Mouse (Mus musculus) liver, postnatal 0 days (tissue): ENCODE measurements around the gene BC049715. TPM values are rescaled to one million over a fixed set of nuclear protein-coding genes. Genes with fewer than 3 reads are reported as not detected.
"Not testable (repeated sequence)": the region's sequence is repeated elsewhere in the genome, so short reads cannot be mapped to it uniquely, and the experiment has no call there.

Source experiments
- ATAC-seq: fragments of 200-750 bp; cut with Nextera tagmentation; 2 replicates; pipeline ENCODE4 v1.8.0; 2017; ENCODE audit warnings: mild to moderate bottlenecking, moderate library complexity
- DNase-seq: peaks from one replicate; pipeline ENCODE4 v3.0.0-alpha.2; 2016
- H3K27ac ChIP-seq: fragments of 300-500 bp; sonication (generic); 2 replicates; pipeline ENCODE4 v1.5.1; 2014; ENCODE audit warnings: antibody characterized with exemption, moderate library complexity, mild to moderate bottlenecking, low read depth
- H3K27me3 ChIP-seq: fragments of 300-500 bp; sonication (generic); 2 replicates; pipeline ENCODE4 v1.6.1; 2014; ENCODE audit warnings: low read length, control low read depth, mixed read lengths; ENCODE audit not compliant: insufficient read depth
- H3K36me3 ChIP-seq: fragments of 300-500 bp; sonication (generic); replicated peaks from 2 replicates; pipeline ENCODE4 v1.6.1; 2014; ENCODE audit warnings: mild to moderate bottlenecking, control low read depth, low read length, moderate library complexity, mixed read lengths; ENCODE audit not compliant: insufficient read depth
- H3K4me1 ChIP-seq: fragments of 300-500 bp; sonication (generic); 2 replicates; pipeline ENCODE4 v1.6.1; 2014; ENCODE audit warnings: antibody characterized with exemption, mild to moderate bottlenecking, control low read depth; ENCODE audit not compliant: insufficient read depth
- H3K4me2 ChIP-seq: fragments of 300-500 bp; sonication (generic); 2 replicates; pipeline ENCODE4 v1.6.1; 2014; ENCODE audit warnings: low read depth, mild to moderate bottlenecking, low read length, moderate library complexity, mixed read lengths
- H3K4me3 ChIP-seq: fragments of 300-500 bp; sonication (generic); 2 replicates; pipeline ENCODE4 v1.5.1; 2014; ENCODE audit warnings: low read depth, low read length
- H3K9ac ChIP-seq: fragments of 300-500 bp; sonication (generic); replicated peaks from 2 replicates; pipeline ENCODE4 v1.6.1; 2014; ENCODE audit warnings: mild to moderate bottlenecking, moderate library complexity
- H3K9me3 ChIP-seq: fragments of 300-500 bp; sonication (generic); 2 replicates; pipeline ENCODE4 v1.6.1; 2016; ENCODE audit warnings: mild to moderate bottlenecking, control low read depth, low read length, mixed read lengths
- CTCF ChIP-seq: sonication (generic); IDR thresholded peaks from 2 replicates; pipeline ENCODE4 v1.5.1; 2016; ENCODE audit warnings: antibody characterized with exemption, low read depth
- EP300 ChIP-seq: IDR thresholded peaks from 2 replicates; pipeline ENCODE4 v1.6.1; 2016; ENCODE audit warnings: antibody characterized with exemption, low read depth, mild to moderate bottlenecking
- WGBS: fragments of 180-500 bp; shearing (Covaris S2); extraction: QIAGEN DNeasy Blood & Tissue Kit; methylation state at CpG from one replicate; pipeline ENCODE4 v1.1.7; 2014; ENCODE audit not compliant: insufficient replicate concordance; 5-methylcytosine and 5-hydroxymethylcytosine counted together
- polyA plus RNA-seq: library from polyadenylated mRNA; unstranded; fragments of >200 nt; fragmentation: Nextera tagmentation; extraction: Ambion mirVana; gene quantifications from 2 replicates; pipeline ENCODE4 v1.2.1, GENCODE M21; 2015

Gene BC049715
- polyA plus RNA-seq, 1 experiment from 2014 or later: 0.99 TPM

- Histone ChIP-seq H3K4me1 (no peaks in the 10 kb centered on the region), H3K9me3 (no peaks in the 10 kb centered on the region), H3K9ac (no peak overlapping the region), H3K4me3 (no peak overlapping the region), H3K27me3 (no peaks in the 10 kb centered on the region), H3K4me2 (no peak overlapping the region), H3K36me3 (no peaks in the 10 kb centered on the region), H3K27ac (no peak overlapping the region)
- no peak for DNase-seq
- 78% methylated on average over 5 of the region's 5 CpGs for WGBS
- no peak for TF ChIP-seq CTCF
- no peak for TF ChIP-seq EP300
- no peak for ATAC-seq
These were observed 41.5 kb downstream of the BC049715 start for GRCm38 (mm10) chr6:136868921-136869320.

- H3K4me3 ChIP-seq: no peak overlapping the region
- TF ChIP-seq EP300 (no peak), CTCF (no peak)
- H3K27me3 ChIP-seq: no peaks in the 10 kb centered on the region
- no peaks in the 10 kb centered on the region for H3K9me3 ChIP-seq
- ATAC-seq (no peak), DNase-seq (no peak)
- H3K27ac ChIP-seq: no peak overlapping the region
- H3K4me1 ChIP-seq: no peaks in the 10 kb centered on the region
- 47% methylated on average over 8 of the region's 8 CpGs for WGBS
- H3K4me2 ChIP-seq: no peak overlapping the region
- no peaks in the 10 kb centered on the region for H3K36me3 ChIP-seq
- no peak overlapping the region for H3K9ac ChIP-seq
These were observed 47.2 kb downstream of the BC049715 start for GRCm38 (mm10) chr6:136874599-136874998.

DNA sequence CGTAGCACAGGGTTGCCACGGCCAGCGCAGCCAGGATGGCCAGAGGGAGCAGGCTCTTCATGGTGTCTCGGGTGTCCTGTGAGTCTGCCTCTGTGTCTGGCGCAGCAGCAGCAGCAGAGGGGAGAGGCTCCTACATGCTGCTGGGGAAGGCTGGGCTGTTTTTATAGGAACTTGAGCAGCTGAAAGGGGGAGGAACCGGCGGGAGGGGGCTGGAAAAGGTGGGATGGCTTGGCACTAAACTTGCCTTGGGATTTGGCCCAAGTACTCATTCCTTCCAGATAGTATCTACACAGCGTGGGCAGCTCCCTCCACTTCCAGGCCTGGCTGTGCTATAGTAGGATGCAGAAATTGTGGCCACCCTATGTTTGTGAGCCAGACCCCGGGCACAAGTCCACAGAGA, 48.2 kb downstream of the BC049715 start, which contains the start of gene Mgp:
Gene Mgp (minus strand): TSS at position 154 of the 400 bp plus-strand sequence.
- ATAC-seq (no peak), DNase-seq (no peak)
- H3K9me3 ChIP-seq: no peaks in the 10 kb centered on the region

GRCm38 (mm10) chr6:136881678-136882077, 54.3 kb downstream of the BC049715 start:
- Histone ChIP-seq H3K9ac (no peak overlapping the region), H3K4me3 (no peak overlapping the region), H3K36me3 (no peaks in the 10 kb centered on the region), H3K27ac (no peak overlapping the region), H3K9me3 (no peaks in the 10 kb centered on the region), H3K4me2 (no peak overlapping the region), H3K27me3 (no peaks in the 10 kb centered on the region), H3K4me1 (no peaks in the 10 kb centered on the region)
- no peak for TF ChIP-seq EP300
- TF ChIP-seq CTCF: no peak
- WGBS: 66% methylated on average over 8 of the region's 8 CpGs
- ATAC-seq: no peak
- no peak for DNase-seq

More for the DNA sequence above, 48.2 kb downstream of the BC049715 start, which contains the start of gene Mgp:
- WGBS: 52% methylated on average over 9 of the region's 9 CpGs
- H3K27ac ChIP-seq: no peak within 1 kb of the TSS
- H3K4me3 ChIP-seq: no peak within 1 kb of the TSS
- no peaks in the 10 kb centered on the region for H3K27me3 ChIP-seq
- no peak within 1 kb of the TSS for H3K9ac ChIP-seq
- no peak within 1 kb of the TSS for H3K4me2 ChIP-seq
- TF ChIP-seq EP300 (no peak), CTCF (no peak)
- H3K36me3 ChIP-seq: no peaks in the 10 kb centered on the region
- H3K4me1 ChIP-seq: no peaks in the 10 kb centered on the region

GRCm38 (mm10) chr6:136883431-136883915, 56.0 kb downstream of the BC049715 start:
- DNase-seq (no peak), ATAC-seq (no peak)
- no peak overlapping the region for H3K27ac ChIP-seq
- no peaks in the 10 kb centered on the region for H3K27me3 ChIP-seq
- no peak overlapping the region for H3K4me2 ChIP-seq
- 60% methylated on average over 3 of the region's 3 CpGs for WGBS
- no peaks in the 10 kb centered on the region for H3K9me3 ChIP-seq
- H3K36me3 ChIP-seq: no peaks in the 10 kb centered on the region
- no peak overlapping the region for H3K4me3 ChIP-seq
- H3K9ac ChIP-seq: no peak overlapping the region
- no peak for TF ChIP-seq CTCF
- TF ChIP-seq EP300: no peak
- no peaks in the 10 kb centered on the region for H3K4me1 ChIP-seq

GRCm38 (mm10) chr6:136883961-136884360, 56.5 kb downstream of the BC049715 start:
- DNase-seq (no peak), ATAC-seq (no peak)
- 84% methylated on average over 6 of the region's 6 CpGs for WGBS
- H3K4me1 ChIP-seq: no peaks in the 10 kb centered on the region
- H3K9me3 ChIP-seq: no peaks in the 10 kb centered on the region
- H3K27me3 ChIP-seq: no peaks in the 10 kb centered on the region
- H3K4me2 ChIP-seq: no peak overlapping the region
- H3K9ac ChIP-seq: no peak overlapping the region
- TF ChIP-seq EP300 (no peak), CTCF (no peak)
- no peak overlapping the region for H3K27ac ChIP-seq
- H3K36me3 ChIP-seq: no peaks in the 10 kb centered on the region
- no peak overlapping the region for H3K4me3 ChIP-seq

DNA sequence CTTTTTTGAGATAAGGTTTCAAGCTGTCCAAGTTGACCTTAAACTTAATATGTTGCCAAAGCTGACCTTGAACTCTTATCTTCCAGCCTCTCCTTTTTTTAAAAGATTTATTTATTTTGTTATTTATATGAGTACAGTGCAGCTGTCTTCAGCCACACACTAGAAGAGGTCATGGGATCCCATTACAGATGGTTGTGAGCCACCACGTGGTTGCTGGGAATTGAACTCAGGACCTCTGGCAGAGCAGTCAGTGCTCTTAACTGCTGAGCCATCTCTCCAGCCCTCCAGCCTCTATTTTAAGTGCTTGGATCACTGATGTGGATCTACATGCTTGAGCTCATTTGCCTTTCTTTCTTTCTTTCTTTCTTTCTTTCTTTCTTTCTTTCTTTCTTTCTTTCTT, 57.3 kb downstream of the BC049715 start:
- not testable (repeated sequence) for H3K4me3 ChIP-seq, H3K27ac ChIP-seq, H3K9ac ChIP-seq, H3K4me2 ChIP-seq, H3K4me1 ChIP-seq, H3K27me3 ChIP-seq, H3K36me3 ChIP-seq, ATAC-seq, DNase-seq, H3K9me3 ChIP-seq
- 64% methylated on average over 1 of the region's 1 CpGs for WGBS
